Mouse (Mus musculus) intestine, embryonic 15.5 days (tissue): Measurements from ENCODE around the gene Tctn3. TPM values are rescaled to one million over a fixed set of nuclear protein-coding genes. Genes with fewer than 3 reads are reported as not detected.
"Not testable (repeated sequence)": the region's sequence is repeated elsewhere in the genome, so short reads cannot be mapped to it uniquely, and the experiment has no call there.

Source experiments
- ATAC-seq: fragments of 200-750 bp; cut with Nextera tagmentation; 2 replicates; pipeline ENCODE4 v1.8.0; 2017; ENCODE audit warnings: moderate TSS enrichment, moderate library complexity
- H3K27ac ChIP-seq: fragments of 300-500 bp; sonication (generic); 2 replicates; pipeline ENCODE4 v1.5.1; 2015; ENCODE audit warnings: mild to moderate bottlenecking, inconsistent platforms
- H3K27me3 ChIP-seq: fragments of 300-500 bp; sonication (generic); replicated peaks from 2 replicates; pipeline ENCODE4 v1.6.1; 2015; ENCODE audit warnings: inconsistent platforms
- H3K36me3 ChIP-seq: fragments of 300-500 bp; sonication (generic); 2 replicates; pipeline ENCODE4 v1.6.1; 2015; ENCODE audit warnings: inconsistent platforms
- H3K4me1 ChIP-seq: fragments of 300-500 bp; sonication (generic); replicated peaks from 2 replicates; pipeline ENCODE4 v1.6.1; 2015; ENCODE audit warnings: inconsistent platforms
- H3K4me2 ChIP-seq: fragments of 300-500 bp; sonication (generic); replicated peaks from 2 replicates; pipeline ENCODE4 v1.6.1; 2015; ENCODE audit warnings: mild to moderate bottlenecking, inconsistent platforms
- H3K4me3 ChIP-seq: fragments of 300-500 bp; sonication (generic); replicated peaks from 2 replicates; pipeline ENCODE4 v1.5.1; 2015; ENCODE audit warnings: inconsistent platforms
- H3K9ac ChIP-seq: fragments of 300-500 bp; sonication (generic); 2 replicates; pipeline ENCODE4 v1.6.1; 2015; ENCODE audit warnings: inconsistent platforms
- H3K9me3 ChIP-seq: fragments of 300-500 bp; sonication (generic); 2 replicates; pipeline ENCODE4 v1.6.1; 2016; ENCODE audit warnings: inconsistent platforms
- WGBS: fragments of 180-500 bp; shearing (Covaris S2); methylation state at CpG from one replicate; pipeline ENCODE4 v1.1.7; 2015; 5-methylcytosine and 5-hydroxymethylcytosine counted together
- polyA plus RNA-seq: library from polyadenylated mRNA; unstranded; fragments of >200 nt; fragmentation: Nextera tagmentation; extraction: Ambion mirVana; gene quantifications from 2 replicates; pipeline ENCODE4 v1.2.1, GENCODE M21; 2015

The Tctn3 gene
- polyA plus RNA-seq, 1 experiment from 2014 or later: 10.5 TPM

DNA sequence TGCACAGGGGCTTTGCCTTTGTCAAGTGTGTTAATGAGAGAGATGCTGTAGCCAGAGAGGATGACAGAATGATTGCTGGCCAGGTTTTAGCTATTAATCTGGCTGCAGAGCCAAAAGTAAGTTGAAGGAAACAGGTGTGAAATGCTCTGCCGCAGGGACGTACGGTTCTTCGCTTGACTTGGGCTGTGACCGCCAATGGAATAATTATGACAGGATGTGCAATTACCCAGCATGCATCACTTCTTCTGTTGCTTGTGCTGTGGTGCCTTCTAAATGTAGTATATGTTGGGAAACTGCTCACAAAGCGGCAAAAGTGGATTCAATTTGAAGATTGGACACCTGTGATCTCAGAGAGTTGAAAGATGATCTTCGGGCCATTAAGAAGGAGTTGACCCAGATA lies 4.0 kb upstream of the Tctn3 start:
- WGBS: 75% methylated on average over 7 of the region's 7 CpGs
- no peaks in the 10 kb centered on the region for H3K27me3 ChIP-seq
- no peak overlapping the region for H3K27ac ChIP-seq
- no peak overlapping the region for H3K4me2 ChIP-seq
- ATAC-seq: no peak
- H3K9me3 ChIP-seq: no peaks in the 10 kb centered on the region
- no peaks in the 10 kb centered on the region for H3K36me3 ChIP-seq
- peaks cover 5% of the 10 kb centered on the region; the same call in 1 of the 2 replicates for H3K4me1 ChIP-seq
- H3K9ac ChIP-seq: no peak overlapping the region
- H3K4me3 ChIP-seq: no peak overlapping the region

GRCm38 (mm10) chr19:40614811-40615210 lies 2.8 kb upstream of the Tctn3 start:
- no peak for ATAC-seq
- Histone ChIP-seq H3K4me3 (no peak overlapping the region), H3K27ac (no peak overlapping the region), H3K9me3 (no peaks in the 10 kb centered on the region), H3K9ac (no peak overlapping the region), H3K4me1 (peaks cover 5% of the 10 kb centered on the region; the same call in 1 of the 2 replicates), H3K27me3 (no peaks in the 10 kb centered on the region), H3K4me2 (no peak overlapping the region), H3K36me3 (no peaks in the 10 kb centered on the region)
- WGBS: 70% methylated on average over 7 of the region's 7 CpGs

DNA sequence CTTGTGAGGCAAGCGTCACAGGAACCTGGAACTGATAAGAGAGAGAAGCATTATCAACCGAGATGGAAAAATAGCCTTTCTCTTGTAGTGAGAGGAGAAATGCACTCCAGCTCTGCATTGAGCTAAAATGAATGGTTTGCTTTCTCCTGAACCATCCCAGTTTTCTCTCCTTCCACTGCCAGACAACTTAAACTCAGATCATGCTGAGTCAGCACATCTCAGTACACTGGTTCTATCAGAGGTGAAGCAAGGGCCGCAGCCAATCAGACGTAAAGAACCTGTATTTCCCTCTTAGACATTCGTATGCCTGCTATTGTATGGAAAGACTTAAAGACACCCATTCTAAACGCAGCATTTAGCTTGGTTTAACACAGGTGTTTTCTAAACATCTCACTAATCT lies 4.4 kb downstream of the Tctn3 start:
- H3K27ac ChIP-seq: no peak overlapping the region
- ATAC-seq: no peak
- H3K27me3 ChIP-seq: no peaks in the 10 kb centered on the region
- H3K36me3 ChIP-seq: 0 out of 2 replicates have a peak, but pooled peaks cover 4% of the 10 kb centered on the region
- no peak overlapping the region for H3K4me2 ChIP-seq
- H3K4me1 ChIP-seq: peaks cover 5% of the 10 kb centered on the region; the same call in 1 of the 2 replicates
- H3K4me3 ChIP-seq: no peak overlapping the region
- no peak overlapping the region for H3K9ac ChIP-seq
- H3K9me3 ChIP-seq: no peaks in the 10 kb centered on the region
- 89% methylated on average over 6 of the region's 6 CpGs for WGBS

GRCm38 (mm10) chr19:40605189-40605588 lies 6.8 kb downstream of the Tctn3 start:
- 92% methylated on average over 9 of the region's 9 CpGs for WGBS
- Histone ChIP-seq H3K36me3 (0 out of 2 replicates have a peak, but pooled peaks cover 4% of the 10 kb centered on the region), H3K4me2 (no peak overlapping the region), H3K9me3 (no peaks in the 10 kb centered on the region), H3K4me1 (no peaks in the 10 kb centered on the region), H3K4me3 (no peak overlapping the region), H3K27me3 (no peaks in the 10 kb centered on the region), H3K9ac (no peak overlapping the region), H3K27ac (no peak overlapping the region)
- ATAC-seq: no peak

DNA sequence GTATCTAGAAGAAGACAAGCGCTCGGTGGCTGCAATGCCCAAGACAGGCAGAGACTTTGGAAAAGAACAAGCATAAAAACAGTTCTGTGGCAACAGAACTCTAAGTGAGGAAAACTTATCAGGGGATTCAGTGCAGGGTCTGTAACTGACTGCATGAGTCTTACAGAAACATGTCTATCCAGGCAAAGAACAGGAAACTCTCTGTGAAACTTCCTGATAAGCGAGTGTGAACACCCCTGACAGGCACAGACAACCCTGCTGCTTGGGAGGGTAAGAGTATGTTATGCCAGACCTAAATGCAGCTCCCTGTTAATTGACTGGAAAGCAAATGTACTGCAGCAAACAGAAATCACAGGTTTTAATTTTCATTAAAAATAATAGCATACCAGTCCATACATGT lies 10.2 kb downstream of the Tctn3 start:
- no peak for ATAC-seq
- H3K36me3 ChIP-seq: 0 out of 2 replicates have a peak, but pooled peaks cover 4% of the 10 kb centered on the region
- H3K27me3 ChIP-seq: no peaks in the 10 kb centered on the region
- H3K9me3 ChIP-seq: no peaks in the 10 kb centered on the region
- no peaks in the 10 kb centered on the region for H3K4me1 ChIP-seq
- no peak overlapping the region for H3K9ac ChIP-seq
- no peak overlapping the region for H3K27ac ChIP-seq
- no peak overlapping the region for H3K4me2 ChIP-seq
- 92% methylated on average over 3 of the region's 3 CpGs for WGBS
- no peak overlapping the region for H3K4me3 ChIP-seq

GRCm38 (mm10) chr19:40600846-40601245 lies 11.2 kb downstream of the Tctn3 start:
- not testable (repeated sequence) for H3K27me3 ChIP-seq, H3K9ac ChIP-seq, ATAC-seq, H3K4me2 ChIP-seq, H3K4me1 ChIP-seq, H3K9me3 ChIP-seq, H3K27ac ChIP-seq, H3K36me3 ChIP-seq, H3K4me3 ChIP-seq
- WGBS: 88% methylated on average over 5 of the region's 5 CpGs

DNA sequence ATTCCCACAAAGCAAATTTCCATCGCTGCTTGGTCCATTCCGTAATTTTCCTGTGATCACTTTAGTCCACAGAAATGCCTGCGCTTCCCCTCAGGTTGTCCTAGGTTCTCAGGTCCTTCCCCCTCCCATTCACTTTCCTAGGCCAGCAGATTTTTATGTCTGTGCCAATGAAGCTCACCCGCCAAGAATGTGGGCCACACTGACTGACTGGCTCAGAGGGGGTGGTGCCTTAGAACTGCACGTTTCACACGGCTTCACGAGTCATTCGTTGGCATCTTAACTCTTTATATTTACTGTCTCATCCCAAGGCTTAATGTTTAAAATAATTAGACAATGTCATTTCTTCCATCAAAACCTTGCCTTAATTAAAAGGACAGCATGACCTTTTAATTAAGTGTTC lies 16.2 kb downstream of the Tctn3 start:
- Histone ChIP-seq H3K9ac (no peak overlapping the region), H3K27ac (no peak overlapping the region), H3K9me3 (no peaks in the 10 kb centered on the region), H3K36me3 (no peaks in the 10 kb centered on the region), H3K27me3 (no peaks in the 10 kb centered on the region), H3K4me2 (no peak overlapping the region), H3K4me3 (no peak overlapping the region), H3K4me1 (no peaks in the 10 kb centered on the region)
- ATAC-seq: no peak
- WGBS: 83% methylated on average over 8 of the region's 8 CpGs

DNA sequence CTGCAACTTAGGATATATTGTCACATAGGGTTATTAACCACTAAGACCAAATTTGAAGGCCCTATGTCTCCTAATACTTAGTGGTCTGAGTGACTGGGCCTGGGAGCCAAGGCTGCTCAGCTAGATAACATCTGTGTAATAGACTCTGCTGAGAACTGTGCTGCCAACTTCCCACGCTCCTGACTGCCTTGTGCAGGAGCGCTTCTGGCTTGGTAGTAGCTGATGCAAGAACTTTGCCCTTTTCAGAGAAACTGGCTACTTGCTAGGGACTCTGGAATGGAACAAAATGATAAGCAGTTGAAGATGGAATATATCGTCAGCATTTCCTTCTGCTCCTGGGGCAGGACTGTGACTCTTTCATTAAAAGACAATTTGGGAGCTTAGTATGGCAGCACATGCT lies 16.8 kb downstream of the Tctn3 start:
- Histone ChIP-seq H3K27ac (no peak overlapping the region), H3K36me3 (no peaks in the 10 kb centered on the region), H3K9ac (no peak overlapping the region), H3K27me3 (no peaks in the 10 kb centered on the region), H3K4me2 (no peak overlapping the region), H3K9me3 (no peaks in the 10 kb centered on the region), H3K4me3 (no peak overlapping the region), H3K4me1 (no peaks in the 10 kb centered on the region)
- WGBS: 71% methylated on average over 3 of the region's 3 CpGs
- peak; percentile 78 for ATAC-seq

- no peak for ATAC-seq
Measured at GRCm38 (mm10) chr19:40589530-40589880, 22.5 kb downstream of the Tctn3 start.

DNA sequence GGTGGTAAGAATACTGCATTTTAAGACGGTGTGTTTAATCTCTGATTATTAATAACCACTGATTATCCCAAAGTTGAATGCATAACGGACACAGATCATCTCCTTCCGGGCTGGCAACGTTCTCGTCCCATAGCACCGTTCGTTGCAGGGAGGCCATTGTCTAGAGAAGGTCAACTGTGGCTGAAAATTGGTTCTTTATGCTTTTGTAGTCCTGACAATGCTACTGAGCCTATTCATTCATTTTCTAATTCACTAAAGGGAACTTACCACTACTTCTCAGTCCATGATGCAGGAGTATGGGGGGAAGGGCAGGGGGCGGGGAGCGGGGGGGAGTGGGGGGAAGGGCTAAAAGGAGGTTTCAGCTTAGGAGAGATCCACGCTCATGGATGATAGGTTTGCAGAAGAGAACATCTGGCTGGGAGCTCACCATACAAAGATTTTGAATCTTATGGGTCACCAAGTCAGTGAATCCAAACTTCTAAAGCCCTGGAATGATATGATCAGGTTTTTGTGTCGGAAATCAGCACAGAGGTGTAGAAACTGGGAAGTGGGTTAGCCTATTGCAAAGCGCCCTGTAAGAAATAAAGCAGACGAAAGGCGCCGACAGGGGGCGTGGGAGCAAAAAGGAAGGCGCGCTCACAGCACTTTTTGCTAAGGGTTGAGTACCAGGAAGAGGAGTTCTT lies 23.0 kb downstream of the Tctn3 start:
- ATAC-seq: peak; percentile 64
- no peaks in the 10 kb centered on the region for H3K9me3 ChIP-seq
- H3K36me3 ChIP-seq: no peaks in the 10 kb centered on the region
- H3K9ac ChIP-seq: peak overlapping the region; percentile 22
- WGBS: under 1% methylated on average over 18 of the region's 18 CpGs
- peak overlapping the region; percentile 71 for H3K4me2 ChIP-seq
- peak overlapping the region; percentile 77 for H3K27ac ChIP-seq
- peak overlapping the region; percentile 86 for H3K4me3 ChIP-seq
- H3K27me3 ChIP-seq: no peaks in the 10 kb centered on the region
- peaks cover 5% of the 10 kb centered on the region for H3K4me1 ChIP-seq

More at GRCm38 (mm10) chr19:40589530-40589880, 22.5 kb downstream of the Tctn3 start:
- Histone ChIP-seq H3K27me3 (no peaks in the 10 kb centered on the region), H3K27ac (peak overlapping the region; percentile 77), H3K4me2 (peak overlapping the region; percentile 71), H3K9ac (peak overlapping the region; percentile 22), H3K4me3 (peak overlapping the region; percentile 86), H3K9me3 (no peaks in the 10 kb centered on the region), H3K36me3 (no peaks in the 10 kb centered on the region), H3K4me1 (peaks cover 5% of the 10 kb centered on the region)
- WGBS: under 1% methylated on average over 10 of the region's 10 CpGs

DNA sequence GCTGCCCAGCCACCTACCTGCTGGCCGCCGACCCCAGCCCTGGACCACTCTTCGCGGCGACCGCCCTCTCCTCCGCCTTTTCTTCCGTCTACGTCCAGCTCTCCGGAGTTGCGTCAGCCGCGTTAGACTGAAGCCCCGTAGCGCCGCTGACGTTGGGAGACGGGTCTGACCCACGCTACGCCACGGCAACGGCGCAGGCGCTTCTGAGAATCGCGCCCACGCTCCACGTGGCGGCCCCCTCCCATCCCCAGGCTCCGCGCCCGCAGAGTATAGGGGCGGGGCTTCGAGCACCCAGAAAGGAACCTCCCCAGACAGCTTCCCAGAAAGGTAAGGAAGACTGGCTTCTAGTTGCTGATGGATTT lies 23.8 kb downstream of the Tctn3 start, which contains the start of gene Aldh18a1:
Aldh18a1 (minus strand) TSS at position 171 of the 362 bp plus-strand sequence.
- WGBS: under 1% methylated on average over 34 of the region's 34 CpGs
- Histone ChIP-seq H3K4me1 (peaks cover 5% of the 10 kb centered on the region), H3K27ac (peak within 1 kb of the TSS; percentile 85), H3K4me2 (peak within 1 kb of the TSS; percentile 71), H3K27me3 (no peaks in the 10 kb centered on the region), H3K9ac (peak within 1 kb of the TSS; percentile 84), H3K36me3 (0 out of 2 replicates have a peak, but pooled peaks cover under 1% of the 10 kb centered on the region), H3K4me3 (peak within 1 kb of the TSS; percentile 86), H3K9me3 (no peaks in the 10 kb centered on the region)
- peak; percentile 93 for ATAC-seq

DNA sequence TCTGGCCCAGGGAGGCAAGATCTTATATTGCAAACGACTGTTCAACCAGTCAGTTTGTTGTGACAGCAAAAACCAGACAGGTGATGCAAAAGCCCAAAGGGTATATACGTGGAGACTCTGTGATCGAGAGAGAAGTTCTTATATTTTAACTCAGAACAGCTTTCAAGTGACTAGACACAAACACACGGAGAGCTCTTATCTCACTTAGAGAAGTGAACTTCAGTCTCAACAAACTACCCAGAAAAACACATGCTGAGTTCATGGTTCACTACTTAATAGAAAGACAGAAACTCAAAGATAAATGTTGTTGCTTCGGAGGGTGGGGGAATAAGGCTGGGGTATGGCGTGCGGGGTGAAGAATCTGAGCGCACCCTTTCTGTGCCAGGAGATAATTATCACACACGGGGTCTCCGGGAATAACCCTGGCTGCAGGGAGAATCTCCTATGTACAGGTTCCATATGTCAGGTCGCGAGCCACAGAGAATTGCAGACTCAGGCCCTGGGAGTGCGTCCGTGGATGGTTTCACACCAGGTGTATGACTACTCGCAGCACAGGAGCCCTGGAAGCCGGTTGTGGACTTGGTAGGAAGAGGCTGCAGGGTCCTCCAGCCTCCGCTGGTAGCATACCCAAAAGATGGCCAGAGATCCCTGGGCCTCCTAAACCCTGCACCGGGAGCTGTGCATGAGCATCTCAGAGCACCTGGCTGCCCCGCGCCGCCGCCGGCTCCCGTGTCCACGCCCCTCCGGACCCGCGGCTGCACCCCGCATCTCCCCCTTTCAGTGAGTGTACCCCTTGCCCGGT lies 24.3 kb downstream of the Tctn3 start:
- Histone ChIP-seq H3K4me2 (peak overlapping the region; percentile 71), H3K27ac (peak overlapping the region; percentile 85), H3K9me3 (no peaks in the 10 kb centered on the region), H3K4me3 (peak overlapping the region; percentile 86), H3K9ac (peak overlapping the region; percentile 84), H3K27me3 (no peaks in the 10 kb centered on the region), H3K36me3 (0 out of 2 replicates have a peak, but pooled peaks cover 5% of the 10 kb centered on the region), H3K4me1 (peaks cover 5% of the 10 kb centered on the region)
- WGBS: 1% methylated on average over 30 of the region's 30 CpGs
- ATAC-seq: peak; percentile 71
